Mouse (Mus musculus): ENCODE results near the gene Gfm2. TPM values are rescaled to one million over a fixed set of nuclear protein-coding genes. Genes with fewer than 3 reads are reported as not detected.
"Not testable (repeated sequence)": the region's sequence is repeated elsewhere in the genome, so short reads cannot be mapped to it uniquely, and the experiment has no call there.

Gene Gfm2
- total RNA-seq (2022): 10 to 100 TPM; 51.6 to 61.2 (median 56.9) TPM

- DNase-seq (ENCODE audit: low spot score): peak; percentile 93
Measured at GRCm38 (mm10) chr13:97137466-97138400, at the start of gene Gfm2, which contains the start of gene Nsa2. Gene Gfm2, plus strand, starts transcription at chr13:97137937. Gene Nsa2, minus strand, starts transcription at chr13:97137937.

GRCm38 (mm10) chr13:97088183-97088582, 49.6 kb upstream of the Gfm2 start:
- no peak for DNase-seq (ENCODE audit: low spot score)

- no peak for DNase-seq (ENCODE audit: low spot score)
Measured at GRCm38 (mm10) chr13:97095726-97096125, 42.0 kb upstream of the Gfm2 start.

GRCm38 (mm10) chr13:97099187-97099852, 38.4 kb upstream of the Gfm2 start, which contains the start of gene Gm6169:
Gene Gm6169, minus strand, starts transcription at chr13:97099237.
- DNase-seq (ENCODE audit: low spot score): peak; percentile 13

GRCm38 (mm10) chr13:97104996-97105395, 32.7 kb upstream of the Gfm2 start:
- no peak for DNase-seq (ENCODE audit: low spot score)

- not testable (repeated sequence) for DNase-seq (ENCODE audit: low spot score)
Measured at GRCm38 (mm10) chr13:97107721-97108120, 30.0 kb upstream of the Gfm2 start.

GRCm38 (mm10) chr13:97109046-97109445, 28.7 kb upstream of the Gfm2 start:
- DNase-seq (ENCODE audit: low spot score): no peak

GRCm38 (mm10) chr13:97121341-97121740, 16.4 kb upstream of the Gfm2 start:
- DNase-seq (ENCODE audit: low spot score): no peak

GRCm38 (mm10) chr13:97129654-97130053, 8.1 kb upstream of the Gfm2 start:
- not testable (repeated sequence) for DNase-seq (ENCODE audit: low spot score)

- not testable (repeated sequence) for DNase-seq (ENCODE audit: low spot score)
Measured at GRCm38 (mm10) chr13:97130413-97130812, 7.3 kb upstream of the Gfm2 start.

GRCm38 (mm10) chr13:97138404-97138931, 731 bp downstream of the Gfm2 start:
- DNase-seq (ENCODE audit: low spot score): not testable (repeated sequence)

GRCm38 (mm10) chr13:97142321-97142720, 4.6 kb downstream of the Gfm2 start:
- DNase-seq (ENCODE audit: low spot score): no peak

GRCm38 (mm10) chr13:97145834-97146233, 8.1 kb downstream of the Gfm2 start:
- peak; percentile 12 for DNase-seq (ENCODE audit: low spot score)

- DNase-seq (ENCODE audit: low spot score): no peak
Measured at GRCm38 (mm10) chr13:97175520-97176264, 38.0 kb downstream of the Gfm2 start.

GRCm38 (mm10) chr13:97176731-97177130, 39.0 kb downstream of the Gfm2 start:
- no peak for DNase-seq (ENCODE audit: low spot score)

GRCm38 (mm10) chr13:97178943-97179342, 41.2 kb downstream of the Gfm2 start:
- DNase-seq (ENCODE audit: low spot score): no peak

GRCm38 (mm10) chr13:97180113-97180828, 42.5 kb downstream of the Gfm2 start:
- no peak for DNase-seq (ENCODE audit: low spot score)

- DNase-seq (ENCODE audit: low spot score): no peak
Measured at GRCm38 (mm10) chr13:97182821-97183220, 45.1 kb downstream of the Gfm2 start.

GRCm38 (mm10) chr13:97184168-97184567, 46.4 kb downstream of the Gfm2 start:
- DNase-seq (ENCODE audit: low spot score): no peak

GRCm38 (mm10) chr13:97184656-97185055, 46.9 kb downstream of the Gfm2 start:
- DNase-seq (ENCODE audit: low spot score): no peak

GRCm38 (mm10) chr13:97186346-97186745, 48.6 kb downstream of the Gfm2 start:
- DNase-seq (ENCODE audit: low spot score): no peak

Data from heart, adult 8-10 months (tissue).